Mouse (Mus musculus) MEL (cell line): Measurements from ENCODE around the gene Mesd. TPM values are rescaled to one million over a fixed set of nuclear protein-coding genes. Genes with fewer than 3 reads are reported as not detected.
A peak's percentile ranks its signal among the peaks of the same experiment; 100 is the strongest.

Source experiments
- DNase-seq: peaks from one replicate; pipeline ENCODE4 v3.0.0; 2011; ENCODE audit warnings: low read depth, low spot score
- H3K27ac ChIP-seq: 2 replicates; pipeline ENCODE4 v1.5.1; 2012; ENCODE audit warnings: low read depth, mild to moderate bottlenecking, control low read depth, low read length, moderate library complexity; ENCODE audit not compliant: control insufficient read depth
- H3K27me3 ChIP-seq, 2 experiments: fragments of 150-350 bp in 1 of 2; sonication (generic) in 1 of 2; 2 replicates each; pipeline ENCODE4 v1.6.1; 2012; ENCODE audit warnings: low read length in 2 of 2, mild to moderate bottlenecking in 2 of 2, improper control_type of control experiment in 1 of 2, moderate library complexity in 1 of 2; ENCODE audit not compliant: insufficient read depth in 2 of 2, control insufficient read depth in 1 of 2
- H3K36me3 ChIP-seq, 2 experiments: 2 replicates each; pipeline ENCODE4 v1.6.1; 2012 to 2014; ENCODE audit warnings: low read length in 2 of 2, improper control_type of control experiment in 1 of 2, inconsistent platforms in 1 of 2, mild to moderate bottlenecking in 1 of 2; ENCODE audit not compliant: insufficient read depth in 2 of 2, control insufficient read depth in 1 of 2
- H3K4me1 ChIP-seq, 2 experiments: fragments of 150-350 bp in 1 of 2; sonication (generic) in 1 of 2; 2 replicates each; pipeline ENCODE4 v1.6.1; 2012; ENCODE audit warnings: low read length in 2 of 2, improper control_type of control experiment in 1 of 2, mild to moderate bottlenecking in 1 of 2; ENCODE audit not compliant: insufficient read depth in 2 of 2, control insufficient read depth in 1 of 2
- H3K4me3 ChIP-seq, 2 experiments: fragments of 150-350 bp in 1 of 2; sonication (generic) in 1 of 2; 2 replicates each; pipeline ENCODE4 v1.5.1; 2012; ENCODE audit warnings: low read depth in 2 of 2, low read length in 2 of 2, mild to moderate bottlenecking in 2 of 2, moderate library complexity in 2 of 2, control low read depth in 1 of 2, improper control_type of control experiment in 1 of 2; ENCODE audit not compliant: control insufficient read depth in 1 of 2, insufficient read depth in 1 of 2
- H3K79me2 ChIP-seq: 2 replicates; pipeline ENCODE4 v1.6.1; 2012; ENCODE audit warnings: mild to moderate bottlenecking, low read length, moderate library complexity; ENCODE audit not compliant: control insufficient read depth, poor library complexity, insufficient read depth
- H3K9ac ChIP-seq: 2 replicates; pipeline ENCODE4 v1.6.1; 2012; ENCODE audit warnings: low read depth, mild to moderate bottlenecking, control low read depth, low read length, moderate library complexity; ENCODE audit not compliant: control insufficient read depth, poor library complexity, severe bottlenecking
- H3K9me3 ChIP-seq: fragments of 150-350 bp; sonication (generic); replicated peaks from 2 replicates; pipeline ENCODE4 v1.6.1; 2012; ENCODE audit warnings: mild to moderate bottlenecking, low read length, improper control_type of control experiment, moderate library complexity; ENCODE audit not compliant: insufficient read depth
- CHD1 ChIP-seq: IDR thresholded peaks from 2 replicates; pipeline ENCODE4 v1.6.1; 2012; ENCODE audit warnings: low read depth, mild to moderate bottlenecking, inconsistent platforms, low read length, improper control_type of control experiment
- E2F4 ChIP-seq: IDR thresholded peaks from 2 replicates; pipeline ENCODE4 v1.6.1; 2011; ENCODE audit warnings: low read depth, low read length, improper control_type of control experiment, borderline replicate concordance
- EP300 ChIP-seq, 2 experiments: IDR thresholded peaks; 2 replicates each; pipeline ENCODE4 v1.6.1; 2011; ENCODE audit warnings: improper control_type of control experiment in 2 of 2, low read length in 2 of 2, low read depth in 1 of 2, mild to moderate bottlenecking in 1 of 2
- ETS1 ChIP-seq: IDR thresholded peaks from 2 replicates; pipeline ENCODE4 v1.6.1; 2012; ENCODE audit warnings: low read depth, mild to moderate bottlenecking, inconsistent platforms, low read length, improper control_type of control experiment, moderate library complexity
- GABPA ChIP-seq: IDR thresholded peaks from 2 replicates; pipeline ENCODE4 v1.6.1; 2012; ENCODE audit warnings: low read depth, mild to moderate bottlenecking, inconsistent platforms, low read length, improper control_type of control experiment, moderate library complexity
- GATA1 ChIP-seq: IDR thresholded peaks from 2 replicates; pipeline ENCODE4 v1.6.1; 2011; ENCODE audit warnings: low read depth, low read length, improper control_type of control experiment
- HCFC1 ChIP-seq: IDR thresholded peaks from 2 replicates; pipeline ENCODE4 v1.6.1; 2012; ENCODE audit warnings: low read depth, mild to moderate bottlenecking, inconsistent platforms, low read length, improper control_type of control experiment, moderate library complexity
- JUND ChIP-seq: IDR thresholded peaks from 2 replicates; pipeline ENCODE4 v1.6.1; 2011; ENCODE audit warnings: low read depth, mild to moderate bottlenecking, improper control_type of control experiment, low read length
- KAT2A ChIP-seq: conservative IDR thresholded peaks from 2 replicates; pipeline ENCODE4 v1.6.1; 2012; ENCODE audit warnings: low read depth, low read length, improper control_type of control experiment, inconsistent platforms
- MAZ ChIP-seq: IDR thresholded peaks from 2 replicates; pipeline ENCODE4 v1.6.1; 2012; ENCODE audit warnings: low read depth, mild to moderate bottlenecking, inconsistent platforms, low read length, improper control_type of control experiment
- MEF2A ChIP-seq: IDR thresholded peaks from 2 replicates; pipeline ENCODE4 v1.6.1; 2014; ENCODE audit warnings: low read depth, mild to moderate bottlenecking, inconsistent platforms, low read length, improper control_type of control experiment; ENCODE audit not compliant: poor library complexity, insufficient replicate concordance, severe bottlenecking; ENCODE audit errors: extremely low read depth
- MXI1 ChIP-seq: IDR thresholded peaks from 2 replicates; pipeline ENCODE4 v1.6.1; 2011; ENCODE audit warnings: mild to moderate bottlenecking, low read depth, low read length, improper control_type of control experiment
- POLR2A ChIP-seq, 2 experiments: IDR thresholded peaks; 2 replicates each; pipeline ENCODE4 v1.6.1; 2011 to 2012; ENCODE audit warnings: low read length in 2 of 2, mild to moderate bottlenecking in 2 of 2, control low read depth in 1 of 2, improper control_type of control experiment in 1 of 2, low read depth in 1 of 2, moderate library complexity in 1 of 2; ENCODE audit not compliant: control insufficient read depth in 1 of 2, insufficient read depth in 1 of 2, poor library complexity in 1 of 2
- POLR2AphosphoS2 ChIP-seq: IDR thresholded peaks from 2 replicates; pipeline ENCODE4 v1.6.1; 2011; ENCODE audit warnings: low read length, improper control_type of control experiment
- RCOR1 ChIP-seq: IDR thresholded peaks from 2 replicates; pipeline ENCODE4 v1.6.1; 2012; ENCODE audit warnings: low read depth, mild to moderate bottlenecking, inconsistent platforms, low read length, improper control_type of control experiment
- TAL1 ChIP-seq: IDR thresholded peaks from 2 replicates; pipeline ENCODE4 v1.6.1; 2012; ENCODE audit warnings: mild to moderate bottlenecking, inconsistent platforms, low read length, moderate library complexity, mixed read lengths
- TCF12 ChIP-seq: IDR thresholded peaks from 2 replicates; pipeline ENCODE4 v1.6.1; 2014; ENCODE audit warnings: low read depth, mild to moderate bottlenecking, inconsistent platforms, low read length, improper control_type of control experiment, moderate library complexity
- USF1 ChIP-seq: IDR thresholded peaks from 2 replicates; pipeline ENCODE4 v1.6.1; 2014; ENCODE audit warnings: low read depth, mild to moderate bottlenecking, inconsistent platforms, low read length, improper control_type of control experiment, moderate library complexity
- ZKSCAN1 ChIP-seq: IDR thresholded peaks from 2 replicates; pipeline ENCODE4 v1.6.1; 2012; ENCODE audit warnings: low read depth, mild to moderate bottlenecking, inconsistent platforms, low read length, improper control_type of control experiment, moderate library complexity
- ZNF384 ChIP-seq: IDR thresholded peaks from 2 replicates; pipeline ENCODE4 v1.6.1; 2012; ENCODE audit warnings: low read depth, mild to moderate bottlenecking, inconsistent platforms, low read length, improper control_type of control experiment
- polyA plus RNA-seq, 2 experiments: library from polyadenylated mRNA; stranded (reverse) in 1 of 2; unstranded in 1 of 2; fragments of >175 nt in 1 of 2; fragments of >200 nt in 1 of 2; gene quantifications; 2 replicates each; pipeline versions ENCODE4 v1.2.1 to v1.2.4; 2012; ENCODE audit warnings: low replicate concordance in 2 of 2, low read depth in 1 of 2; ENCODE audit not compliant: insufficient read length in 2 of 2, insufficient read depth in 1 of 2, missing spikeins in 1 of 2
- total RNA-seq: library from RNA; depleted of rRNA; stranded (reverse); fragments of 300-350 nt; gene quantifications from 2 replicates; pipeline ENCODE4 v1.2.3, GENCODE M21; 2012

Gene Mesd
- total and polyA plus RNA-seq, 3 experiments = 64.5 to 135 (median 83.3) TPM

GRCm38 (mm10) chr7:83838525-83839224, 45.6 kb upstream of the Mesd start:
- Histone ChIP-seq H3K27ac (peak overlapping the region; percentile 64), H3K36me3 (peaks cover 0 to 19% of the 10 kb centered on the region in 2 experiments; a peak in 2 of 4 replicates), H3K9ac (no peak overlapping the region), H3K4me3 (peak overlapping the region in 1 of 2 experiments; percentile 41; a peak in 1 of 4 replicates), H3K4me1 (peaks cover 19 to 30% of the 10 kb centered on the region in 2 experiments), H3K27me3 (no peaks in the 10 kb centered on the region; a peak in 1 of 4 replicates), H3K9me3 (no peaks in the 10 kb centered on the region), H3K79me2 (no peaks in the 10 kb centered on the region)
- peak; percentile 45 for DNase-seq
- TF ChIP-seq MEF2A (peak; percentile 80; the same call in 1 of the 2 replicates), ETS1 (peak; percentile 58), GABPA (no peak), MXI1 (peak; percentile 26; the same call in 1 of the 2 replicates), KAT2A (no peak), JUND (no peak), GATA1 (peak; percentile 74), POLR2A (IDR thresholded peaks at IDR 0.05; ENCODE audit: control insufficient read depth in 1 of 2, insufficient read depth in 1 of 2, low read depth in 1 of 2, low read length in 2 of 2, poor library complexity in 1 of 2) (no peak), EP300 (IDR thresholded peaks at IDR 0.05; ENCODE audit: low read depth in 1 of 2, low read length in 2 of 2) (peak; percentile 68 to 81), TCF12 (peak; percentile 86), TAL1 (peak; percentile 15; the same call in 1 of the 2 replicates)

GRCm38 (mm10) chr7:83840076-83840475, 44.2 kb upstream of the Mesd start:
- no peak overlapping the region for H3K9ac ChIP-seq
- H3K4me1 ChIP-seq = peaks cover 19 to 30% of the 10 kb centered on the region in 2 experiments
- H3K4me3 ChIP-seq = no peak overlapping the region
- H3K79me2 ChIP-seq = no peaks in the 10 kb centered on the region
- peaks cover 0 to 19% of the 10 kb centered on the region in 2 experiments; a peak in 2 of 4 replicates for H3K36me3 ChIP-seq
- no peak overlapping the region for H3K27ac ChIP-seq
- no peaks in the 10 kb centered on the region for H3K9me3 ChIP-seq
- no peak for TF ChIP-seq POLR2A (IDR thresholded peaks at IDR 0.05; ENCODE audit: control insufficient read depth in 1 of 2, insufficient read depth in 1 of 2, low read depth in 1 of 2, low read length in 2 of 2, poor library complexity in 1 of 2)
- no peak for TF ChIP-seq POLR2AphosphoS2
- no peak for TF ChIP-seq CHD1
- no peak for TF ChIP-seq ZKSCAN1
- no peak for TF ChIP-seq HCFC1
- TF ChIP-seq E2F4 = no peak
- TF ChIP-seq TAL1 = no peak
- no peak for TF ChIP-seq TCF12
- no peak for TF ChIP-seq ZNF384
- TF ChIP-seq USF1 = no peak
- TF ChIP-seq MAZ = no peak
- no peak for TF ChIP-seq RCOR1
- H3K27me3 ChIP-seq = no peaks in the 10 kb centered on the region; a peak in 1 of 4 replicates
- no peak for DNase-seq
